Mouse (Mus musculus) mesoderm, embryonic 11.5 days (tissue): Measurements from ENCODE around the gene Slc26a10.

Source experiments
- DNase-seq: peaks from one replicate; pipeline ENCODE4 v3.0.0-alpha.2; 2012; ENCODE audit warnings: low read depth, low spot score

Gene Slc26a10

GRCm38 (mm10) chr10:127179871-127180694, at the start of gene Slc26a10:
Slc26a10 (minus strand) TSS chr10:127180645.
- DNase-seq, result no peak

- DNase-seq, result peak; percentile 80
These were observed 48.5 kb upstream of the Slc26a10 start for GRCm38 (mm10) chr10:127228897-127229296.

- DNase-seq, result no peak
These were observed 46.7 kb upstream of the Slc26a10 start for GRCm38 (mm10) chr10:127227163-127227562.

GRCm38 (mm10) chr10:127226318-127226895, 46.0 kb upstream of the Slc26a10 start:
- DNase-seq, result peak; percentile 34

GRCm38 (mm10) chr10:127225732-127226131, 45.3 kb upstream of the Slc26a10 start:
- DNase-seq, result no peak

- no peak for DNase-seq
These were observed 44.8 kb upstream of the Slc26a10 start for GRCm38 (mm10) chr10:127225213-127225612.

GRCm38 (mm10) chr10:127218339-127218738, 37.9 kb upstream of the Slc26a10 start:
- no peak for DNase-seq

- DNase-seq, result no peak
These were observed 36.7 kb upstream of the Slc26a10 start for GRCm38 (mm10) chr10:127217177-127217576.

- no peak for DNase-seq
These were observed 36.0 kb upstream of the Slc26a10 start for GRCm38 (mm10) chr10:127216456-127216855.

- DNase-seq, result no peak
These were observed 34.0 kb upstream of the Slc26a10 start for GRCm38 (mm10) chr10:127214422-127214803.

GRCm38 (mm10) chr10:127213704-127214421, 33.4 kb upstream of the Slc26a10 start:
- DNase-seq, result no peak

GRCm38 (mm10) chr10:127213272-127213671, 32.8 kb upstream of the Slc26a10 start:
- no peak for DNase-seq

- peak; percentile 81 for DNase-seq
These were observed 31.0 kb upstream of the Slc26a10 start, which contains the start of gene Pip4k2c for GRCm38 (mm10) chr10:127211414-127211854. Pip4k2c (minus strand) TSS chr10:127211585.

- DNase-seq, result peak; percentile 30
These were observed 30.5 kb upstream of the Slc26a10 start for GRCm38 (mm10) chr10:127210961-127211405.

- no peak for DNase-seq
These were observed 29.6 kb upstream of the Slc26a10 start for GRCm38 (mm10) chr10:127209928-127210570.

- DNase-seq, result no peak
These were observed 28.5 kb upstream of the Slc26a10 start for GRCm38 (mm10) chr10:127208921-127209320.

- no peak for DNase-seq
These were observed 24.9 kb upstream of the Slc26a10 start for GRCm38 (mm10) chr10:127205373-127205772.

GRCm38 (mm10) chr10:127204589-127204988, 24.1 kb upstream of the Slc26a10 start:
- DNase-seq, result no peak

- DNase-seq, result no peak
These were observed 22.7 kb upstream of the Slc26a10 start for GRCm38 (mm10) chr10:127203106-127203505.

- DNase-seq, result no peak
These were observed 19.8 kb upstream of the Slc26a10 start for GRCm38 (mm10) chr10:127200279-127200678.

- no peak for DNase-seq
These were observed 19.0 kb upstream of the Slc26a10 start for GRCm38 (mm10) chr10:127199474-127199873.

- no peak for DNase-seq
These were observed 18.6 kb upstream of the Slc26a10 start for GRCm38 (mm10) chr10:127199068-127199467.
